Comparison of ENCODE assay signal across 19 mouse cellular contexts in genomic region chr13:29826041-29826440, GRCm38 (mm10). TPM values are rescaled to one million over a fixed set of nuclear protein-coding genes. Genes with fewer than 3 reads are reported as not detected.
A peak's percentile ranks its signal among the peaks of the same experiment; 100 is the strongest.
DNase-seq lines count a peak whose midpoint lies in the region; ATAC-seq and TF ChIP-seq lines count a peak whose summit lies in the region.
"Had no signal": no experiment of that assay in that cellular context is flagged by ENCODE, and none has a peak within 500 bp of the region (broad histone marks: within the 10 kb centered on the region; RNA-seq: fewer than 3 reads in every experiment).

No protein-coding gene starts in this region.

- H3K4me3 ChIP-seq in embryonic facial prominence, embryonic 11.5 days (ENCODE audit: low read depth, low read length) = no peak overlapping the region
- no peak overlapping the region for H3K4me3 ChIP-seq in embryonic facial prominence, embryonic 10.5 days
- no peak overlapping the region for H3K4me3 ChIP-seq in stomach, embryonic 14.5 days (ENCODE audit: low read depth, low read length)
- H3K4me3 ChIP-seq in stomach, postnatal 0 days (ENCODE audit: low read depth, low read length) = no peak overlapping the region
- no peak overlapping the region for H3K4me3 ChIP-seq in intestine, embryonic 15.5 days (replicated peaks)
- H3K4me3 ChIP-seq: hindbrain, embryonic 12.5 days; limb, embryonic 12.5 days; liver, embryonic 13.5 days had no signal

- no peak overlapping the region for H3K4me2 ChIP-seq in embryonic facial prominence, embryonic 11.5 days (ENCODE audit: low read depth, low read length)
- H3K4me2 ChIP-seq in stomach, embryonic 14.5 days (replicated peaks; ENCODE audit: low read depth, low read length) = no peak overlapping the region
- H3K4me2 ChIP-seq in stomach, postnatal 0 days (replicated peaks; ENCODE audit: low read depth) = no peak overlapping the region
- no peak overlapping the region for H3K4me2 ChIP-seq in intestine, embryonic 15.5 days (replicated peaks)
- H3K4me2 ChIP-seq: hindbrain, embryonic 12.5 days; limb, embryonic 12.5 days; liver, embryonic 13.5 days had no signal

- no peak overlapping the region for H3K27ac ChIP-seq in embryonic facial prominence, embryonic 11.5 days (replicated peaks; ENCODE audit: low read depth, low read length)
- H3K27ac ChIP-seq in embryonic facial prominence, embryonic 10.5 days (replicated peaks) = no peak overlapping the region
- peak overlapping the region; percentile 58; the same call in 1 of the 2 replicates for H3K27ac ChIP-seq in stomach, embryonic 14.5 days (ENCODE audit: low read length)
- H3K27ac ChIP-seq in stomach, postnatal 0 days (replicated peaks) = no peak overlapping the region
- no peak overlapping the region for H3K27ac ChIP-seq in intestine, embryonic 15.5 days
- H3K27ac ChIP-seq: hindbrain, embryonic 12.5 days; limb, embryonic 12.5 days; liver, embryonic 13.5 days had no signal

- TF ChIP-seq CTCF in stomach, postnatal 0 days (IDR thresholded peaks at IDR 0.05; ENCODE audit: low read depth) = no peak

- H3K27me3 ChIP-seq in embryonic facial prominence, embryonic 11.5 days (ENCODE audit: control insufficient read depth, insufficient read depth, low read length) = no peaks in the 10 kb centered on the region
- no peaks in the 10 kb centered on the region for H3K27me3 ChIP-seq in embryonic facial prominence, embryonic 10.5 days (replicated peaks; ENCODE audit: low read depth, poor library complexity, severe bottlenecking)
- H3K27me3 ChIP-seq in stomach, embryonic 14.5 days (ENCODE audit: control insufficient read depth, insufficient read depth, low read length) = no peaks in the 10 kb centered on the region
- no peaks in the 10 kb centered on the region for H3K27me3 ChIP-seq in stomach, postnatal 0 days (ENCODE audit: control insufficient read depth, insufficient read depth, low read length)
- H3K27me3 ChIP-seq in intestine, embryonic 15.5 days (replicated peaks) = no peaks in the 10 kb centered on the region
- H3K27me3 ChIP-seq: hindbrain, embryonic 12.5 days; limb, embryonic 12.5 days; liver, embryonic 13.5 days had no signal

- ATAC-seq in embryonic facial prominence, embryonic 11.5 days (replicated peaks; ENCODE audit: insufficient number of reproducible peaks, low FRiP score, low TSS enrichment, low read depth) = no peak
- no peak for ATAC-seq in stomach, embryonic 14.5 days (ENCODE audit: insufficient number of reproducible peaks, insufficient read depth, low FRiP score, low read depth)
- ATAC-seq in stomach, postnatal 0 days (ENCODE audit: low FRiP score, low TSS enrichment) = no peak
- peak; percentile 13; the same call in 1 of the 2 replicates for ATAC-seq in intestine, embryonic 15.5 days
- no peak for ATAC-seq in megakaryocyte progenitor cell, adult 5-6 weeks (replicated peaks; ENCODE audit: poor library complexity)

- H3K4me1 ChIP-seq in embryonic facial prominence, embryonic 11.5 days (ENCODE audit: control insufficient read depth, insufficient read depth, low read length) = no peaks in the 10 kb centered on the region
- peaks cover 9% of the 10 kb centered on the region; the same call in 1 of the 2 replicates for H3K4me1 ChIP-seq in embryonic facial prominence, embryonic 10.5 days
- peaks cover 21% of the 10 kb centered on the region for H3K4me1 ChIP-seq in stomach, embryonic 14.5 days (ENCODE audit: control insufficient read depth, insufficient read depth, low read length)
- H3K4me1 ChIP-seq in stomach, postnatal 0 days (replicated peaks; ENCODE audit: control insufficient read depth, insufficient read depth) = no peaks in the 10 kb centered on the region
- H3K4me1 ChIP-seq in intestine, embryonic 15.5 days (replicated peaks) = no peaks in the 10 kb centered on the region; the same call in 1 of the 2 replicates

- no peak overlapping the region for H3K9ac ChIP-seq in embryonic facial prominence, embryonic 11.5 days (replicated peaks; ENCODE audit: low read length)
- H3K9ac ChIP-seq in stomach, embryonic 14.5 days (replicated peaks; ENCODE audit: low read depth, low read length) = no peak overlapping the region
- H3K9ac ChIP-seq in stomach, postnatal 0 days (ENCODE audit: low read length) = no peak overlapping the region
- H3K9ac ChIP-seq in intestine, embryonic 15.5 days = no peak overlapping the region
- H3K9ac ChIP-seq: hindbrain, embryonic 12.5 days; limb, embryonic 12.5 days; liver, embryonic 13.5 days had no signal

- no peaks in the 10 kb centered on the region for H3K36me3 ChIP-seq in embryonic facial prominence, embryonic 11.5 days (replicated peaks; ENCODE audit: control insufficient read depth, insufficient read depth, low read depth, low read length)
- no peaks in the 10 kb centered on the region for H3K36me3 ChIP-seq in embryonic facial prominence, embryonic 10.5 days (replicated peaks)
- no peaks in the 10 kb centered on the region for H3K36me3 ChIP-seq in stomach, embryonic 14.5 days (ENCODE audit: control insufficient read depth, insufficient read depth, low read length)
- no peaks in the 10 kb centered on the region for H3K36me3 ChIP-seq in stomach, postnatal 0 days (ENCODE audit: control insufficient read depth, insufficient read depth, low read length)
- no peaks in the 10 kb centered on the region for H3K36me3 ChIP-seq in intestine, embryonic 15.5 days
- H3K36me3 ChIP-seq: hindbrain, embryonic 12.5 days; limb, embryonic 12.5 days; liver, embryonic 13.5 days had no signal

- no peak for TF ChIP-seq EP300 in stomach, postnatal 0 days (optimal IDR thresholded peaks at IDR 0.05)

- H3K9me3 ChIP-seq in embryonic facial prominence, embryonic 11.5 days (replicated peaks; ENCODE audit: control insufficient read depth, low read length) = no peaks in the 10 kb centered on the region
- H3K9me3 ChIP-seq in embryonic facial prominence, embryonic 10.5 days = no peaks in the 10 kb centered on the region
- no peaks in the 10 kb centered on the region for H3K9me3 ChIP-seq in stomach, embryonic 14.5 days (ENCODE audit: control insufficient read depth, low read depth, low read length)
- H3K9me3 ChIP-seq in stomach, postnatal 0 days (ENCODE audit: control insufficient read depth, low read length) = no peaks in the 10 kb centered on the region
- no peaks in the 10 kb centered on the region for H3K9me3 ChIP-seq in intestine, embryonic 15.5 days
- H3K9me3 ChIP-seq: hindbrain, embryonic 12.5 days; limb, embryonic 12.5 days; liver, embryonic 13.5 days had no signal

- DNase-seq in embryonic facial prominence, embryonic 11.5 days (ENCODE audit: low spot score) = peak; percentile 43
- DNase-seq in embryonic facial prominence, embryonic 10.5 days (ENCODE audit: low spot score) = no peak
- DNase-seq in stomach, postnatal 0 days (ENCODE audit: low spot score) = no peak
- DNase-seq in spleen, adult 12 weeks (ENCODE audit: low spot score) = no peak
- no peak for DNase-seq in adrenal gland, adult 8-10 months
- DNase-seq: adrenal gland, adult 2 months; cerebellum, adult 2 months; gastrocnemius, postnatal 36 days; kidney, adult 2 months; kidney, postnatal 14 days; layer of hippocampus, adult 9-11 months; liver, embryonic 13.5 days; right cerebral cortex, postnatal 25 days; thymus, adult 18-20 months had no signal

RNA-seq across cellular contexts. Expression of gene Cdkal1, which starts 29.4 kb away (rescaled TPM):
- 34.7 and 39.6 TPM in 2 replicates for polyA plus RNA-seq in embryonic facial prominence, embryonic 11.5 days (2014; fragmentation: Nextera tagmentation; extraction: Ambion mirVana)
- polyA plus RNA-seq in embryonic facial prominence, embryonic 10.5 days (2016; fragmentation: Nextera tagmentation; extraction: Ambion mirVana) = 33.8 and 35.2 TPM in 2 replicates
- 37.0 and 44.8 TPM in 2 replicates for polyA plus RNA-seq in stomach, embryonic 14.5 days (2014; fragmentation: Nextera tagmentation; extraction: Ambion mirVana)
- 14.7 and 15.5 TPM in 2 replicates for polyA plus RNA-seq in stomach, postnatal 0 days (2015; fragmentation: Nextera tagmentation; extraction: Ambion mirVana)
- 26.0 and 30.4 TPM in 2 replicates for polyA plus RNA-seq in intestine, embryonic 15.5 days (2015; fragmentation: Nextera tagmentation; extraction: Ambion mirVana)
- total RNA-seq in megakaryocyte progenitor cell, adult 5-6 weeks (2015) = 20.5 and 27.0 TPM in 2 replicates
- total RNA-seq in megakaryocyte progenitor cell, adult 5-6 weeks (2017) = 48.2 and 52.0 TPM in 2 replicates
- total RNA-seq in adrenal gland, adult 8-10 months (2022) = 10 to 100 TPM; 21.4 to 36.6 (median 31.2) TPM
